Mouse (Mus musculus) c-Kit-positive CD71-negative TER-119-negative erythroid progenitor cells, embryonic 14.5 days (primary cell): ENCODE measurements around the gene Fbxw7.
A peak's percentile ranks its signal among the peaks of the same experiment; 100 is the strongest.

Source experiments
- DNase-seq: peaks from one replicate; pipeline ENCODE4 v3.0.0-alpha.2; 2013; ENCODE audit warnings: low read depth

Fbxw7 gene

GRCm38 (mm10) chr3:84814762-84815381 is at the start of gene Fbxw7:
Fbxw7 (plus strand) TSS chr3:84815268.
- no peak for DNase-seq

GRCm38 (mm10) chr3:84768940-84769339 is 46.1 kb upstream of the Fbxw7 start:
- no peak for DNase-seq

- no peak for DNase-seq
These were observed 45.7 kb upstream of the Fbxw7 start for GRCm38 (mm10) chr3:84769411-84769810.

- DNase-seq = no peak
These were observed 44.5 kb upstream of the Fbxw7 start for GRCm38 (mm10) chr3:84770518-84770917.

GRCm38 (mm10) chr3:84771980-84772379 is 43.1 kb upstream of the Fbxw7 start:
- peak; percentile 31 for DNase-seq

- no peak for DNase-seq
These were observed 40.6 kb upstream of the Fbxw7 start for GRCm38 (mm10) chr3:84774246-84775066.

GRCm38 (mm10) chr3:84775067-84775423 is 40.0 kb upstream of the Fbxw7 start:
- no peak for DNase-seq

GRCm38 (mm10) chr3:84775577-84775976 is 39.5 kb upstream of the Fbxw7 start:
- no peak for DNase-seq

GRCm38 (mm10) chr3:84776084-84776483 is 39.0 kb upstream of the Fbxw7 start:
- DNase-seq = no peak

GRCm38 (mm10) chr3:84787914-84788313 is 27.2 kb upstream of the Fbxw7 start:
- no peak for DNase-seq

- DNase-seq = no peak
These were observed 11.0 kb upstream of the Fbxw7 start for GRCm38 (mm10) chr3:84804036-84804435.

- no peak for DNase-seq
These were observed 8.9 kb upstream of the Fbxw7 start for GRCm38 (mm10) chr3:84806206-84806605.

GRCm38 (mm10) chr3:84807826-84808225 is 7.2 kb upstream of the Fbxw7 start:
- no peak for DNase-seq

GRCm38 (mm10) chr3:84808906-84809305 is 6.2 kb upstream of the Fbxw7 start:
- no peak for DNase-seq

- no peak for DNase-seq
These were observed 4.3 kb upstream of the Fbxw7 start for GRCm38 (mm10) chr3:84810803-84811202.

- DNase-seq = no peak
These were observed 1.5 kb upstream of the Fbxw7 start for GRCm38 (mm10) chr3:84813436-84814156.

GRCm38 (mm10) chr3:84814157-84814761 is 809 bp upstream of the Fbxw7 start:
- peak; percentile 100 for DNase-seq

- peak; percentile 41 for DNase-seq
These were observed 393 bp downstream of the Fbxw7 start for GRCm38 (mm10) chr3:84815461-84815860.

GRCm38 (mm10) chr3:84816951-84817350 is 1.9 kb downstream of the Fbxw7 start:
- DNase-seq = no peak

GRCm38 (mm10) chr3:84820654-84821201 is 5.7 kb downstream of the Fbxw7 start:
- DNase-seq = no peak

GRCm38 (mm10) chr3:84825990-84826389 is 10.9 kb downstream of the Fbxw7 start:
- no peak for DNase-seq

GRCm38 (mm10) chr3:84826405-84826804 is 11.3 kb downstream of the Fbxw7 start:
- no peak for DNase-seq
